Mouse (Mus musculus) CH12.LX (cell line): ENCODE measurements at regions not wholly inside any gene's neighbourhood (a gene's known extent, or its start where the extent isn't known, plus 50 kb on each side); places are given as distances from the start of the nearest gene placed in this dataset.

Source experiments
- CHD2 ChIP-seq: IDR thresholded peaks from 2 replicates; pipeline ENCODE4 v1.6.1; 2011; ENCODE audit warnings: low read length, improper control_type of control experiment
- CTCF ChIP-seq, 2 experiments: IDR thresholded peaks in 1 of 2; conservative IDR thresholded peaks in 1 of 2; 2 replicates each; pipeline ENCODE4 v1.5.1; 2011 to 2012; ENCODE audit warnings: low read depth in 2 of 2, low read length in 2 of 2, improper control_type of control experiment in 1 of 2, inconsistent platforms in 1 of 2, mild to moderate bottlenecking in 1 of 2, moderate library complexity in 1 of 2
- HCFC1 ChIP-seq: IDR thresholded peaks from 2 replicates; pipeline ENCODE4 v1.6.1; 2012; ENCODE audit warnings: low read depth, mild to moderate bottlenecking, inconsistent platforms, low read length, improper control_type of control experiment
- MAFK ChIP-seq: IDR thresholded peaks from 2 replicates; pipeline ENCODE4 v1.6.1; 2011; ENCODE audit warnings: low read length, improper control_type of control experiment; ENCODE audit not compliant: insufficient replicate concordance
- POLR2A ChIP-seq: IDR thresholded peaks from 2 replicates; pipeline ENCODE4 v1.6.1; 2011; ENCODE audit warnings: low read depth, mild to moderate bottlenecking, improper control_type of control experiment, low read length
- TCF12 ChIP-seq: IDR thresholded peaks from 2 replicates; pipeline ENCODE4 v1.6.1; 2014; ENCODE audit warnings: low read depth, mild to moderate bottlenecking, inconsistent platforms, low read length, improper control_type of control experiment
- UBTF ChIP-seq: IDR thresholded peaks from 2 replicates; pipeline ENCODE4 v1.6.1; 2012; ENCODE audit warnings: low read depth, mild to moderate bottlenecking, inconsistent platforms, low read length, improper control_type of control experiment, moderate library complexity
- ZC3H11A ChIP-seq: IDR thresholded peaks from 2 replicates; pipeline ENCODE4 v1.6.1; 2012; ENCODE audit warnings: low read depth, mild to moderate bottlenecking, inconsistent platforms, low read length, improper control_type of control experiment
- ZKSCAN1 ChIP-seq: IDR thresholded peaks from 2 replicates; pipeline ENCODE4 v1.6.1; 2012; ENCODE audit warnings: low read depth, inconsistent platforms, low read length, improper control_type of control experiment, borderline replicate concordance

DNA sequence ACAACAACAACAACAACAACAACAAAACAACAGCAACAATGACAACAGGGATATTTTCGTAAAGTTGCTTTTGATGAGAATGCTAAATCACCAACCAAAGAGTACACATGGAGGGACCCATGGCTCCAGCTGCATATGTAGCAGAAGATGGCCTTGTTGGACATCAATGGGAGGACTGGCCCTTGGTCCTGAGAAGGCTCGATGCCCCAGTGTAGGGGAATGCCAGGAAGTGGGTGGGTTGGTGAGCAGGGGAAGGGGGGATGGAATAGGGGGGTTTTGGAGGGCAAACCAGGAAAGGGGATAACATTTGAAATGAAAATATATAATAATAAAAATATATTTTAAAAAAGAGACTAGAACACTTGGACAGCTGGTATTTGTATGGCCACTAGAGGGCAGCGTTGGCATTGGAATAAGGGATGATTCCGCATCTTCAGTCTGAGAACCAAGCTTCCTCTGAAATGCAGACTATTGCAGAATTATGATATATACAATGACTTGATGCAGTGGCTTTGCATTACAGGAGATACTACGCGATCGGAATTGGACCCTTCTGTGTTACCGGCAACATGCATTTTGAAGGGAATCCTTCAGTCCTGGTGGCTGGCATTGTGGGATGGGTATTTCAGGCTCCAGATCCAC is 128.5 kb upstream of the Thumpd2 start:
- TF ChIP-seq MAFK (no peak), HCFC1 (no peak), POLR2A (no peak), CTCF (conservative IDR thresholded peaks at IDR 0.05 in 1 of 2, IDR thresholded peaks at IDR 0.05 in 1 of 2; ENCODE audit: low read depth in 2 of 2, low read length in 2 of 2) (peak; percentile 56 to 60; a peak in 3 of 4 replicates), ZKSCAN1 (no peak), UBTF (no peak), CHD2 (no peak), ZC3H11A (no peak), TCF12 (no peak)
